Mouse (Mus musculus): ENCODE measurements at regions not wholly inside any gene's neighbourhood (a gene's known extent, or its start where the extent isn't known, plus 50 kb on each side); places are given as distances from the start of the nearest gene placed in this dataset.

DNA sequence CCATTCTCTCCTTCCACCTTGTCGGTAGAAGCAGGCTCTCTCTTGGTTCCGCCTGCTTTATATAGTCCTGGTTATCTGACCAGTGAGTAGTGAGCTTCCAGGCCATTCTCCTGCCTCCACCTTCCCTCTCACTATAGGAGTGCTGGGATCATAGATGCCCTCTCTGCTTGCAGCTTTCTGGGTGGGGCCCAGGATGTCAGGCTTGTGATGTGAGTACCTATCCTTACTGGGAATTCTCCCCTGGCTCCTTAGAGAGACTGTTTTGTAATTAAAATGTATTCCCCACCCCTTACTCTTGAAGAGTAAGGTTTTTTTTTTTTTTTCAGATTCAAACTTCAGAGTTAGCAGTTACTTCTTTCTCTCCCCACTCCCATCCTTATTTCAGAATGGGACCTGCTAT is 291.1 kb upstream of the Rtl1 start:
- DNase-seq (ENCODE audit: low spot score): no peak

DNA sequence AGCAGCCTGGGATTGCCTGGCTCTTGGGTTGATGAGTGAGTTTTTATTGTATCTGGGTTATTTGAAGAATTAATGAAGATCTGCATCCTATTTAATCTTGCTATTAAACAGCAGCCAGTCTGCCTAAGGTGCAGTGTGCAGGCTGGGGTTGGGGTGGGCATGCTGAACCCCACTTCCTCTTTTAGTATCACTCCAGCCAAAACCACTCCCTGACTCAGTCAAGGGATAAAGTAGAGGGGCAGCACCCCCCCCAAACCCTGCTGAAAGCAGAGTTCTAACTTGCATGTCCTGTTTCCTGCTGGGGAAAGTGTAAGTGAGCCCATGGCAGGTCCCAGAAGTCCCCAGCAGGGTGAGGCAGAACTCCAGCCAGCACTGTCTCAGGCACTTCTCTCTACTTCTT is 292.7 kb upstream of the Rtl1 start:
- DNase-seq (ENCODE audit: low spot score): no peak

DNA sequence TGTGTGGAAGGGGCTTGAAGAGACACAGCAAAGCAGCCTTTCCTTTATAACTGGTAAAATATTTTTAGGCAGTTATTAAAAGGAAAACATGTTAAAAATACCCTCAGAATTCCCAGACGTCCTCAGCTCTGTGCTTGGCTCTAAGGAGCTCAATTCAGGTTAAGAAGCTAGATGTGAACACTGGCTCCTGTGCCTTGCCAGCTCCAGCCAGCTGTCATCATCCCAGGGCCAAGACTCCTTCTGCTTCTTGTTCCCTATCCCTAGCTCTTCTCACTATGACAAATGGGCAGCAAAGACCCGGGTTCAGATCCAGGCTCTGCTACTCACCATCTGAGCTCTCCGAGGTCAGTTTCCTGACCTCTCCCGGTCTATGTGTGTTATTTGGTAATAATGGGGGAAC is 293.5 kb upstream of the Rtl1 start:
- no peak for DNase-seq (ENCODE audit: low spot score)

DNA sequence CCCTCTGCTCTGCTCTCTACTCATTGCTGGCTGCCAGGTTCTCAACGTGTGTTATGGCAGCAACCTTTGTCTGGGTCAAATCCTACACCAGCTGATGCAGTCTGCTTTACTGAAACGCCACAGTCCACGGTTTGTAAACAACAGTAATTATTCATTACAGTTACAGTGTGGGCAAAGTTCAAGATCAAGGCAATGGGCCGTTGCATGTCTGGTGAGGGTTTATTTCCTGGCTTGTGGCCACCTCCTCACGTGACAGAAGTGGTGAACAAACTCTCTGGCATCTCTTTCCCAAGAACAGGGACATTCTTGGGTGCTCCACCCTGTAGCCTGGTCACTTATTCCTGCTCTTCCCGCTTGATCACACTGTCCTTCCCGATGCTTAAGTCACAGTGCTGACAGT is 295.3 kb upstream of the Rtl1 start:
- DNase-seq (ENCODE audit: low spot score): no peak

DNA sequence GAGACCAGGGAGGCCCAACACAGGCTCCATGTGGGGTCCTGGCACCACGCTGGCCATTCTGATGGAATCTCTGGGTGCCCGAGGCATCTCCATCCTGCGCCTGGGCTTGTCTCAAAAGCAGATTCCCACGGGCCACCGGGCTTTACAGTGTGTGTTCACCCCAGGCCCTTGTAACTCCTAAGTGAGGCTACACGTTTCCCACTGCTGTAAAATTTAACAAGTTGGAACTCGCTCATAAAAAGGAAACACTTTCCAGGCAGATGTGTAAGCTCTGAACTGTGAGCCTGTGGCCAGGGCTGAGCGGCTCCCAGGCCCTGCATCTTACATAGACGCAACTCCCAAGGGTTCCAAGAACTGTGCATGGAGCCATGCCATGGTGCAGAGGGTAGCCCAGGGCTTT is 296.3 kb upstream of the Rtl1 start:
- no peak for DNase-seq (ENCODE audit: low spot score)

DNA sequence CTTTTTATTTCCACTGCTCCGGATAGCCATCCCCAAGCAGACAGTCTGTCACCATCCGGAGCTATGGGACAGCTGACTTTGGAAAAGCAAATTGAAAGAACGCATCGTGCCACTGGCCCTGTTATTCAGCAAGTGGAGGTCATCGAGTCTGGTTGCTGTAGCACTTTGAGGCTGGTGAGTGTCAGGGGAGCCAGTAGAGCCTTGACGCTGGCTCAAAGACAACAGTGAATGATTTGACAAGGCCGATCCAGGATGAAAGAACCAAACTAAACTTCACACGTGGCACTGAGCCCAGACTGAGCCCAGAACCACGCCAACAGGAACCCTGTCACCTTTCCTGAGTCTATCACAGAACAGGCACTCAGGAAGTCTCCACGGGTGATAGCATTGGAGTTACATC is 296.8 kb upstream of the Rtl1 start:
- DNase-seq (ENCODE audit: low spot score): no peak

DNA sequence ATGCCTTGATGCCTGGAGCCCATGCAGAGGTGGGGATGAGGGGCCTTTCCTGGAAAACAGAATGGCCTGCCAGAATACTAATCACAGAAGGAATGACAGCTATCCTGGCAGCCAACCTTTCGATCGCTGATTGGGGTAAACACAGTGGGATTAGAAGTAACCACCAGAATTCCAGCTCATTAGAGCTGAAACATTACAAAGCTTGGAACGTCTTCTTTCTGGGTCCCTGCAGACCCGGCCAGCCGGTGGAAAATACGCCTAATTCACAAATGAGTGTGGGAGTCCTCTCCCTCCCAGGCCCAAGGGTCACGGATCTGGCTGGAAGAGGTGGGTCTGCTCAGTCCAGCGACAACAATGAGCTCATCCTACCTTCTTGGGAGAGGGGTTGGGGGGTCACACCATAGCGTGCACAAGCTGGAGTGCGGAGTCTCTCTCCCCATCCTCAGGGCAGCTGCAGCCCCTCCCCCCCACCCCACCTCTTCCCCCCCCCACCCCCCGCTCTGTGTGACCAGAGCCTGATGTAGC is 297.8 kb upstream of the Rtl1 start:
- no peak for DNase-seq (ENCODE audit: low spot score)

DNA sequence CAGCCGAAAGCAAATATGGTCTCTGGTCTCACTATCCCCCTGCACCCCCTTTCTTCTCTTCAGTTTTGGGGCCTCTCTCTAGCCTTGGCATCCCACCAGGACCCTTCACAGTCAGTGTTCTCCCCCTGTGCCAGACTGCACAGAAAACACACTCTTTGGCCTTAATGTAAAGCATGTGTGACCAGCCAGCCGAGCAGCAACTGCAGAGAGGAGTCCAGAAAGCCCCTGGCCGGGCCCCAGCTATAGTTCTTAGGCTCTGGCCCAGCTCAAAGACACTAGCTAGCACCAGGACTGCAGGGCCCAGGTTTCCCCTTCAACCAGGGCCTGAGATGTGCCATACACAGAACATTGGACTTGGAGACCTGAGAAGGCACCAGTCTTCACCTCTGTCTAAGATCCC is 299.3 kb upstream of the Rtl1 start:
- no peak for DNase-seq (ENCODE audit: low spot score)

DNA sequence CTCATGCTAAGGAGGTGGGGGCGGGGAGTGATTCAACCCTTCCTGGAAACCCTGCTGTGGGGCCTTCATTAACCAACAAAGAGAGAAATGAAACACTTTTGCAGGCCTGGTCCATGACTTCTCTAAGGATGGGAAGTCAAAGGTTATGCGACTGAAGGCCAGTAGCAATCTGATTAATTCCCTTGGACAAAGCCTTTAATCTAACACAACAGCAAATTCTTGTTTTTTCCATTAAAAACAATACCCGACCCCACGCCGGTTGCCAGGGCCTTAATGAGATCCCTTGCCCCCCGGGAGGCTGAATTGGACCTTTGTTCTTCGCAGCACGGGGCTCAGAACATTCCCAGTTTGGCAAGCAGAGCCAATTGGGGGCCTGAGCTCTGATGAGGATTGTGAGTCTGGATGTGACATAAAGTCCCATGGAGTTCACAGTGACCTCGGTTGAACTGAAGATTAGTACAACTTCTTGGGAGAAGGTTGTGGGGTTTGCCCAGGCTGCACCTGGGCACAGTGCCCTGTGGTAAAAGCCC is 310.9 kb upstream of the Rtl1 start:
- DNase-seq (ENCODE audit: low spot score): no peak

DNA sequence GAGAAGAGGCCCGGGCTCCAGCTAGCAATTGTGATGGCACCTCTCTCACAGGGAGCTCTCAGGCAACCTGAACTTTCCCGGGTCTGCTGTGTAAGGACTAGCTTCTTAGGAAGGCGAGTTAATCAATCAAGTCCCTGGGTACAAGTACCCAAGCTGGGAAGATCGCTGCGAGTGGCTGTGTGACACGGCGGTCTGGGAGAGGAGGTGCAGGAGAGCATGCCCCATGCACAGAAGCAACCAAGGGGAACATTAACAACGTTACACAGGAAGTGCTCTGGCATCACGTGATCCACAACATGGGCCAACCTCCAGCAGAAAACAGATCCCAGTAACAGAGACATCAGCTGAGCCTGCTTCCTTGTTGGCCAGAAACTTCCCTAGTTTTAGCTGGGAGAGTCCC is 311.4 kb upstream of the Rtl1 start:
- DNase-seq (ENCODE audit: low spot score): no peak

DNA sequence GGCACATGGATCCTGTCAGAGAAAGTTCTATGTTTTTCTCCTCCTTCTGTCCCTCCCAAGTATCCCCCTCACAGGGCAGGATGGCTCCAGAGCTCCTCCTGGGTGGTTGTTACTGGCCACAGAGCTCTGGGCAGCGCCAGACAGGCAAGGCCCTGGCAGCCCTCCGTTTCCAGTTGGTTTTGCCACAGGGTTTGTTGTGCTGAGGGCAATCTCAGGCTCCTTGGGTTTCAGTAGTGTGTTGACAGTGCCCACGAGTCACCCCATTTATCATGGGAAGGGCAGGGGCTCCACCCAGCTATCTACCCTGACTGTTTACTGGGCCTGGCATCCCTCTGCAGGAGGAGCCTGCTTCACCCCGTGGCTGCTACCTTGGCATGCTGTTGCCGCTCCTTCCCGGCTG is 317.6 kb upstream of the Rtl1 start:
- DNase-seq (ENCODE audit: low spot score): no peak

DNA sequence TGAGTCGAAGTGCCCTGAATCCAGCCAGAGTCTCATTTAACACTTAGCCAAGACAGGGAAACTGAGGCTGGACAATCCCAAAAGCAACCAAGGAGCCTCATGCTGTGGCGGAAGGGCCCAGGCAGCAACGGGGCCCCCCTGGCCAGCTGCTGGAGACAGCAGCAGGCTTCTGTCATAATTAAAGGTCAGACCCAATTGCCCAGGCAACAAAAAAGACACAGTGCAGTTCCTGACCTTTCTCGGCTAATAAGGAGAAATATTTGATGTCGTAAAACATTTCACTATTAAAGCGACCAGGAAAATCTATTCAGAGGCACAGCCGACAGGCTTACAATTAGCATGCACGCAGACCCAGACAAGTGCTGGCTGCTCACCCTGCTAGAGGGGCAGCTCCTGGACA is 318.8 kb upstream of the Rtl1 start:
- DNase-seq (ENCODE audit: low spot score): no peak

DNA sequence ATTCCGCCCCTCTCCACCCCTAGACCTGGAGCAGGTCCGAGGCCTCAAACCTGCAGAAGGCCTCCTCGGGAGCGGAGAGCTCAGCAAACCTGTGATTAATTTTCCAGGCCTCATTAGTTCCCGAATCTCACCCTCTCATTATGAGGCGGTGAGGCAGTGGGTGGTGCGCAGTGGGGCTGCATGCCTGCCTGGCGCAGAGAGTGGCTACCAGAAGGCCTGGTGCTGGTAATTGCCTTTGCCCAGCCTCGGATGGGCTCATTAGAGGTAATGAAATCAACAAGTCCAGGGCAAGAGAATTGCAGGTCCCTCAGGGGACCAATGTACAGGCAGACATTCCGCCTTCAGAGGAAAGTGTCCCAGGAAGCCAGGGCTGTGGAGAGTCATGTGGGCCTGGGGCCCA is 322.0 kb upstream of the Rtl1 start:
- no peak for DNase-seq (ENCODE audit: low spot score)

DNA sequence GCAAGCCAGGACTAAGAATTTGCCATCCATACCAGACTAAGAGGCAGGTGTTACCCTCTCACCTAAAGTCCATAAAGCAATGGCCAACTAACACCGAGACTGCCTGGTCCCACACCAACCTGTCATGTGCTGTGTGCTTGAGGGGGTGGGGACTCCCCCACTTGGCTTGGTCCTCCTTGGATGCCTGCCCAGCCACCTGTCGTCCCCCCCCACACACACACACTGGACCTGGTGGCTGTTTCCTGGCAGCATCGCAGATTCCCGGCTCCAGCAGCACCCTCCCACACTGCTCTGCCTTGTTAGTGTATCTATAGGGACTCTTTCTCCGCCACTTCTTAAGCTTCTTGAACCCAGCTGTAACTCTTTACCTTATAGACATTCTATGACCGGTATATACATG is 325.7 kb upstream of the Rtl1 start:
- DNase-seq (ENCODE audit: low spot score): no peak

DNA sequence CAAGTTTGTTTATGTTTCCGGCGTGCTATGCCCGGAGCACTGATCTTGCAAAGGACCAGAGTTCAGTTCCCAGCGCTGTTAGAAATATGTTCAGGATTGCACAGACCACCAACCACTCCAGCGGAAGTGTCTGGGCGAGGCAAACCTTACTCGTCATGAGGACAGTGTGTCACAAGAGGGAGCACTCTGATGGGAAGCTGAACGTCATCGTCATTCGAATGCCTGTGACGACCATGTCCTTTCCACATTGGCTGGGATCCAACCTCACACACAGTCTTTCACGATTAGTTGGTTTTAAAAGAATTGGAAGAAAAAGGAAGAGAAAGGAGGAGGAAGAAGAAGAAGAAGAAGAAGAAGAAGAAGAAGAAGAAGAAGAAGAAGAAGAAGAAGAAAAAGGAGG is 326.5 kb upstream of the Rtl1 start:
- no peak for DNase-seq (ENCODE audit: low spot score)

DNA sequence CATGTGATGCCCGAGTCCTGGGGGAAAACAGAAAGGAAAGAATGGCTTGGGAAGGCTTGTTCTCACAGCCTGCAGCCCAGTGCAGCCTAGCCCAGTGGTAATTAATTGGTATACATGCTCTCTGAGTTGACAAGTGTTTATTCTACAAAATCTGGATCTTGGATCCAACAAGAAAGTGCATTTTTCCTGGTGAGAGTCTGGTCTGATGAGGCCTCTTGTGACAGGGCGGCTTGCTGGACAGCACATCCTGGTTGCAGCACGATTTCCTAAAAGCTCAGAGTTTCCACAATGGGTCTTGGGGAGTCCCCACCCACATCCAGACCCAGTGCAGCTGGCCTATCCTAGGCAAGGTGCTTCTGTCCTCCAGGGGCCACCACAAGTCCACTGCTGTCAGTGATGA is 332.7 kb upstream of the Dio3 start:
- no peak for DNase-seq (ENCODE audit: low spot score)

DNA sequence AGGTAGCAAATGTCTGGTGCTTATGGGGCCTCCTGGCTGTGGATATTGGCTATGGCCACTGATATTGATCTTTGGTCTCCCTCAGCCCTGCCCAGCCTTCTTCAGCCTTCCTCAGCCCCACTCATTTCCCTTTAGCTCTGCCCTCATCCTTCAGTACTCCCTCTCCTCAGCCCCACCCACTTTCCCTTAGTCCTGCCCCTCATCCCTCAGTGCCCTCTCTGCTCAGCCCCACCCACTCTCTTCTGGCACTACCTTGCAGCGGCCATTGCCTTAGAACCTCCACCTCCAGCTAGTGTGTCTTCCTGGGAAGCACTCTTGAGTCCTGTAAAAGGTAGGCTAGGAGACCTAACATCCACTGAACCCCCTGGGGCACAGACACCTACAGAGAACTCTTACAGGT is 331.9 kb upstream of the Dio3 start:
- no peak for DNase-seq (ENCODE audit: low spot score)

DNA sequence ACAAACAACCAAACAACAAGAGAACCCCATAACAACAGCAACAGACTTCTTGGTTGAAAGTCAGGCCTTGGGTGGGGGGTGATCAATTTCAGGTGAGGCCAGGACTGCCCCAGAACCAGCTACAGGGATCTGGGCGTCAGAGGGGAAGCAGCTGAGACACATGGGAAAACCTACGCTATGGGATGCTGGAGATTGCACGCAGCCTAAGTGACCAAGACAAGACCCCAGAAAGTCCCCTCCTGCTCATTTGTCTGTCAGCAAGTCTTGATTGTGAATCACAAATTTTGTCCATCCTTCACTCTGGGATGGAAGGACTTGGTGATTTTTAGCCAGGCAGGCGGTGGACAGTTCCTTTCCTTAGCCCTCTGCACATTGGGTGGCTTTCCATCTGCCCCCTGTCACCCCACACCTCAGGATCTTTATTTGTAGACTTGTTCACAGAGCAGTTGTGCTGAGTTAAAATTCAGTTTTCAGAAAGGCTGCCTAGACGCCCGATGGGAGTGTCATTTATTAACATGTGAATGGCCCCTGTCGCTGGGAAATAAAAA is 330.9 kb upstream of the Dio3 start:
- no peak for DNase-seq (ENCODE audit: low spot score)

DNA sequence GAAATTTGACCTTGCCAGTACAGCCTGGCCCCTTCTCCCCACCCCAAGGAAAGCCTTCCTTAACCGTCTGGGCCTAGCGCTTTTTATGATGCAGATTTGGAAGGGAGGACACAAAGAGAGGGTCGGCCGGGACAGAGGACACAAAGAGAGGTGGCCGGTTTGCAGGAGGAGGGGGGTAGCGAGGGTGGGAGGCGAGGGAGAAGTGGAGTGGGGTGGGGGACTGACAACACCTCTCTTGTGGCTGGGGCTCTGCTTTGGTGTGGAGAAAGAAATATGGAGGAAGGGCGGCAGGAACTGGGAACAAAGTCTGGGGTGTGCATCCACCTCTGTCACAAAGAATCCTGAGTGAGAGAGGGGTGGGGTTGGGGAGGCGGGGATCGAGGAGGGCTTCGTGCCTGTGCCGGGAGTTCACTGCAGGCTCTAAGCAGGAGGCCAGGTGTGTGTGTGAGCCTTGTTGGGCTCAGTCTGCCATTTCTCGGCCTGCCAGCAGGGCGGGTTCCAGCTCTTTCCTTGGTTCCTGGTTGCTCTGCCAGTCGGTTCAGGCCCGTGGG is 330.4 kb upstream of the Dio3 start:
- DNase-seq (ENCODE audit: low spot score): no peak

DNA sequence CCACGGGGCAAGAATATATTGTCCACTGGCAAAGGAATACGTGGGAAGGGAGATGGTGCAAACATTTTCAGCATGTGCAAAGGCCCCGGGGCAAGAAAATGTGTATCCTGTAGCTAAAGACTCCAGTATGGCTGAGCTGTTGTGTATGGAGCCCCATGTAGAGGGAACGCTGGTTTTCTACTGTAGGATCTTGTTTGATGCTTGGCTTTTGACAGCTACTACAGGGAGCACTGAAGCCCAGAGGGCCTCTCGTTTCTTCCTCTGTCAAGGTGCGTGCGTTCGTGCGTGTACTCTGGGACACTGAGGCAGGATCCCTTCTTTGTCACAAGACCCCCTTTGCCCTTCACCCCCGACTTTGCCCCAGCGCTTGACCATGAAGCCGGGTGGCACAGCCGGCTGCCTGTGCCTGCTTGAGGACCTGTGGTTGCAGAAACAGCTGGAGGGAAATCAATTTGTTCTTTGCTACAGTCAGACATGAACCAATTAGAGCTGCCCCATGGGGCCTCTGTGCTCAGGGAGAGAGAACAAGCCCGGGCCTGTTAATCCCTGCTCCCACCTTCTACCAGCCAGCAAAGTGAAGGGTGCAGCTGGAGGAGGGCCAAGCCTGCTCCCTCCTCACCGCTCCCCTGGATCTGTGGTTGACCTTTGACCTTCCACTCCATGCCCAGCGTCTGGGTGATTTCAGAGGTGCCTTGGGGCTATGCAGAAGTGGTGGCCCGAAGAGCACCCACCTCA is 329.5 kb upstream of the Dio3 start:
- no peak for DNase-seq (ENCODE audit: low spot score)

DNA sequence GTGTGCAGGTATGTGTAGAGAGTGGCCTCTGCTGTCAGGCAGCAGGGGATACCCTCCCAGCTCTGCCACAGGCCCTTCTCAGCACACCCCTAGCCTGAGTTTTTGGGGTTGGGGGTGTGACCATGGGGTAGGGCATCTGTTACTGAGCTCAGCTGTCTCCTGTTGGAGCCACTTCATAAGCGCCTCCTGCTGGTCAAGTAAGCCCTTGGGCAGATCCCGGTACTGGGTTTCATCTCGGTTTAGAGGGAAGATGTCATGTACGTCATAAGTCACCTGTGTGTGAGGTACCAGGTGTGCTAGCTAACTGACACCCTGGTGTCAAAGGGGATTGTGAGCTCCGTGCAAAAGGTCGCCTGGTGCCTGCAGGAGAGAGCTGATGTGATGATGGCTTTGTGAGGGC is 328.2 kb upstream of the Dio3 start:
- DNase-seq (ENCODE audit: low spot score): no peak

DNA sequence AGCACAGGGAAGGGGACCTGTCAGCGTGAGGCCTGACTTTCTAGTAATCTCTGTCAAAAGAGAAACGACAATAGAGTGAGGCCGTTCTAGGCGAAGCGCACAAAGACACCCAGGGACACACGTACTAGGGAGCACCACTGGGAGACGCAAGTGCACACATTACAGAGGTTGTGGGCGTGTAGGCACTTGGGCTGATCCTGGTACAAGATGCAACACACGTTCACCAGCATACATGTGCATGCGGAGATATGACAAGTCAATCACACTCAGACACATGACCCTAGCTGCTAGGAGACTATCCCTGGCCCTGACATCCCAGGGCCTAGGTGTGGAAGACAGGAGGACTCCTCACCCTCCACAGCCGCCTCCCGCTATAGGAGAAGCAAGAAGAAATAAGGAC is 327.4 kb upstream of the Dio3 start:
- no peak for DNase-seq (ENCODE audit: low spot score)

DNA sequence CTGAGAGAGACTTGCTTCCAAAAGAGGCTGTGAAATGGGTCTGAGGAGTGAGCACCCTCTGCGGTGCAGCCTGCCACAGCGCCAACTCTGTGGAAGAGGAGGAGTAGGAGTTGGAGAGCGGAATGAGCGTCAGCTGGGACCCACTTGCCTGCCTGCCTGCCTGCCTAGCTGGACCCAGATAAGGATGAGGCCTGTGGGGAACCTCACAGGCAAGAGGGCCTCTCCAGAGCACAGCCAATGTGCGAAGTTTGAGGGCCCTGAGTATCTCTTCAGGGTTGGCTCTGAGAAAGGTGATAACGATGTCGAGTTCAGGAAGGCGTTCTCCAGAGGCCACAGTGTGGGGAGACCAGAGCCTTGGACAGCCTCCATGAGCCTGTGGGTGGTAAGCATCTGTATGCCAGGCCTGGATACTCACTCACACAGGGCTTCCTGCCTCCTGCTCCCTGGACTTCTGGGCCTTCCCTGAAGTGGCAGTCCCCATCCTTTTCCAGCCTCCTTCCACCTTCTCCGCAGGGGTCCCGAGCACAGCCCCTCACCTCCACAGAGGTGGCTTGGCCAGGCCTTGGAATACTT is 326.9 kb upstream of the Dio3 start:
- DNase-seq (ENCODE audit: low spot score): no peak

Data from layer of hippocampus, adult 9-10 months (tissue).